Mouse (Mus musculus) cortical plate, adult 2 months (tissue): ENCODE data around the gene Gm49027.

Source experiments
- CTCF ChIP-seq: fragments of 200-500 bp; IDR thresholded peaks from 2 replicates; pipeline ENCODE4 v1.5.1; 2011; ENCODE audit warnings: mild to moderate bottlenecking, control low read depth, low read length; ENCODE audit not compliant: insufficient read depth; ENCODE audit errors: extremely low read depth
- POLR2A ChIP-seq: fragments of 200-500 bp; IDR thresholded peaks from 2 replicates; pipeline ENCODE4 v1.6.1; 2011; ENCODE audit warnings: mild to moderate bottlenecking, low read length, control low read depth; ENCODE audit not compliant: insufficient read depth; ENCODE audit errors: extremely low read depth

DNA sequence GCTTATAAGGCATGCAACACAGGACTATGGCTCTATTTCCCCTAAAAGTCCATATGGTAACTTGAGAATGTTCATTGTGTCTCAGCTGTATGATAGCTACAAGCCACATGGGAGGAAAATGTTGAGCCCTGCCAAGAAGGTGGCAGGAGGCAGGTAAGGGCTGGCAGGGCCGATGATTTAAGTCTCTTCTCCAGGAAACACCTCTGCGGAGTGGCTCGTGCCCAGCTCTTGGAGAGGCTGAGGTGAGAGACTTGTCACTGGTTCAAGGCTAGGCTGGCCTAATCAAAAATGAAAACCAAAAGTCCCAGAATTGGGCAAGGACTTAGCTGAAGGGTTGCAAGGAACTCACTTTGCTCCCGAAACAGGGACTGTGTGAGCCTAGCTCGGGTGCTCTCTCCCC is 15.1 kb downstream of the Gm49027 start, which contains the start of gene B3gnt4:
- TF ChIP-seq CTCF, result no peak
- TF ChIP-seq POLR2A, result no peak
